Mouse (Mus musculus) myocyte (in vitro differentiated cells): Measurements from ENCODE around the gene Nxph4.

Experiments used
- CEBPB ChIP-seq: IDR thresholded peaks from 2 replicates; pipeline ENCODE4 v1.6.1; 2011; ENCODE audit warnings: mild to moderate bottlenecking, moderate library complexity; ENCODE audit not compliant: poor library complexity, insufficient read depth, severe bottlenecking
- E2F4 ChIP-seq: IDR thresholded peaks from one replicate; pipeline ENCODE4 v1.6.1; 2011; ENCODE audit warnings: mild to moderate bottlenecking, control low read depth, moderate library complexity; ENCODE audit not compliant: insufficient read depth
- MAX ChIP-seq: IDR thresholded peaks from one replicate; pipeline ENCODE4 v1.6.1; 2011; ENCODE audit warnings: low read depth, mild to moderate bottlenecking, control low read depth
- MYOD1 ChIP-seq, 3 experiments: IDR thresholded peaks; one replicate each; pipeline ENCODE4 v1.6.1; 2011; ENCODE audit warnings: control low read depth in 2 of 3, low read depth in 2 of 3, mild to moderate bottlenecking in 2 of 3, moderate library complexity in 1 of 3; ENCODE audit not compliant: insufficient read length in 2 of 3, control insufficient read depth in 1 of 3
- MYOG ChIP-seq, 3 experiments: IDR thresholded peaks; one replicate each; pipeline ENCODE4 v1.6.1; 2011; ENCODE audit warnings: control low read depth in 2 of 3, low read depth in 2 of 3, mild to moderate bottlenecking in 2 of 3; ENCODE audit not compliant: insufficient read length in 2 of 3, control insufficient read depth in 1 of 3, insufficient read depth in 1 of 3
- POLR2A ChIP-seq: IDR thresholded peaks from one replicate; pipeline ENCODE4 v1.6.1; 2011; ENCODE audit warnings: low read depth, mild to moderate bottlenecking, control low read depth, moderate library complexity; ENCODE audit not compliant: insufficient read length
- POLR2AphosphoS2 ChIP-seq: IDR thresholded peaks from one replicate; pipeline ENCODE4 v1.6.1; 2011; ENCODE audit warnings: low read depth, control low read depth; ENCODE audit not compliant: insufficient read length
- REST ChIP-seq: IDR thresholded peaks from one replicate; pipeline ENCODE4 v1.6.1; 2011; ENCODE audit warnings: mild to moderate bottlenecking, control low read depth, moderate library complexity; ENCODE audit not compliant: insufficient read depth, insufficient read length
- SRF ChIP-seq: IDR thresholded peaks from one replicate; pipeline ENCODE4 v1.6.1; 2011; ENCODE audit warnings: low read depth; ENCODE audit not compliant: control insufficient read depth, insufficient read length
- TCF12 ChIP-seq: IDR thresholded peaks from one replicate; pipeline ENCODE4 v1.6.1; 2011; ENCODE audit warnings: mild to moderate bottlenecking, control low read depth; ENCODE audit not compliant: poor library complexity, insufficient read depth, severe bottlenecking
- TCF3 ChIP-seq: IDR thresholded peaks from one replicate; pipeline ENCODE4 v1.6.1; 2011; ENCODE audit warnings: low read depth, control low read depth; ENCODE audit not compliant: insufficient read length
- USF1 ChIP-seq: IDR thresholded peaks from one replicate; pipeline ENCODE4 v1.6.1; 2011; ENCODE audit warnings: low read depth, mild to moderate bottlenecking, control low read depth, moderate library complexity

DNA sequence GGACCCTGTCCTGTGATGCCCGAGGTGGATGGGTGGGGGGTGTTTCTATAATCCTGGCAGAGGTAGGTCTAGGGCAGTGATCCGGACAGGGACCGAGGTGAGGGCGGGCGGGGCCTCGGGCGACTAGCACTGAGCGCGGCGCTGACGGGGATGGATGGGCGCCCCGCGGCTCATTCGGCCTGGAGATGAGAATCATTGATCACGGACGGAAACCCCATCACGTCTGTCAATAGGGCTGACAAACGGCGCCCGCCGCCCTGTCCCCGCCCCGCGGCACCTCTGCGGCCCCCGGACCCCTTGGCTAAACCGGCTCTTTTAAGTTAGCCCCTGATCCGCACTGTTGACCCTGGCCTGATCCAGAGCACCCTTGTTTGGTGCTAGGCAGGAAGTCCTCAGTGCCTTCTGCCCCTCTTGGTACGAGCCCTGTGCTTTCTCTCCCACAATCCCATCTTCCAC, 598 bp upstream of the Nxph4 start:
- TF ChIP-seq E2F4 (no peak), MYOD1 (IDR thresholded peaks at IDR 0.05; ENCODE audit: control insufficient read depth in 1 of 3, insufficient read length in 2 of 3, low read depth in 2 of 3) (no peak), CEBPB (no peak), POLR2A (no peak), MAX (no peak), TCF12 (no peak), USF1 (no peak), POLR2AphosphoS2 (no peak), REST (no peak), MYOG (IDR thresholded peaks at IDR 0.05; ENCODE audit: control insufficient read depth in 1 of 3, insufficient read depth in 1 of 3, insufficient read length in 2 of 3, low read depth in 2 of 3) (no peak), TCF3 (no peak), SRF (no peak)
